Mouse (Mus musculus) erythroblast, embryonic 14.5 days (primary cell): ENCODE data around the gene Asb15. TPM values are rescaled to one million over a fixed set of nuclear protein-coding genes. Genes with fewer than 3 reads are reported as not detected.

ENCODE experiments used
- H3K27me3 ChIP-seq: 2 replicates; pipeline ENCODE4 v1.6.1; 2012; ENCODE audit warnings: inconsistent platforms; ENCODE audit not compliant: control insufficient read depth
- H3K36me3 ChIP-seq: 2 replicates; pipeline ENCODE4 v1.6.1; 2012; ENCODE audit warnings: mild to moderate bottlenecking, inconsistent platforms; ENCODE audit not compliant: control insufficient read depth
- H3K4me1 ChIP-seq: 2 replicates; pipeline ENCODE4 v1.6.1; 2012; ENCODE audit warnings: inconsistent platforms; ENCODE audit not compliant: control insufficient read depth
- H3K4me3 ChIP-seq: replicated peaks from 2 replicates; pipeline ENCODE3; 2012; ENCODE audit warnings: moderate library complexity, mild to moderate bottlenecking, inconsistent platforms
- H3K9me3 ChIP-seq: 2 replicates; pipeline ENCODE4 v1.6.1; 2012; ENCODE audit warnings: low read length, inconsistent platforms, mixed read lengths; ENCODE audit not compliant: control insufficient read depth
- GATA1 ChIP-seq: IDR thresholded peaks from 2 replicates; pipeline ENCODE4 v1.6.1; 2012; ENCODE audit warnings: low read length, inconsistent platforms, mixed read lengths
- TAL1 ChIP-seq: IDR thresholded peaks from 3 replicates; pipeline ENCODE4 v1.6.1; 2012; ENCODE audit warnings: low read length, inconsistent platforms, mixed read lengths
- polyA plus RNA-seq: library from polyadenylated mRNA; stranded (reverse); fragments of >175 nt; gene quantifications from 2 replicates; pipeline ENCODE4 v1.2.3, GENCODE M21; 2012

The Asb15 gene
- polyA plus RNA-seq, 1 experiment = not detected

- no peaks in the 10 kb centered on the region for H3K36me3 ChIP-seq
- H3K9me3 ChIP-seq = no peaks in the 10 kb centered on the region
- H3K27me3 ChIP-seq = no peaks in the 10 kb centered on the region
- no peak overlapping the region for H3K4me3 ChIP-seq
- no peaks in the 10 kb centered on the region for H3K4me1 ChIP-seq
- TF ChIP-seq TAL1 (no peak), GATA1 (no peak)
These were observed 55.5 kb downstream of the Asb15 start for GRCm38 (mm10) chr6:24583456-24583855.

GRCm38 (mm10) chr6:24585431-24586310, 57.7 kb downstream of the Asb15 start:
- TF ChIP-seq TAL1 = no peak
- TF ChIP-seq GATA1 = no peak
- no peaks in the 10 kb centered on the region for H3K36me3 ChIP-seq
- H3K4me3 ChIP-seq = no peak overlapping the region
- no peaks in the 10 kb centered on the region for H3K4me1 ChIP-seq
- no peaks in the 10 kb centered on the region for H3K9me3 ChIP-seq
- no peaks in the 10 kb centered on the region for H3K27me3 ChIP-seq

DNA sequence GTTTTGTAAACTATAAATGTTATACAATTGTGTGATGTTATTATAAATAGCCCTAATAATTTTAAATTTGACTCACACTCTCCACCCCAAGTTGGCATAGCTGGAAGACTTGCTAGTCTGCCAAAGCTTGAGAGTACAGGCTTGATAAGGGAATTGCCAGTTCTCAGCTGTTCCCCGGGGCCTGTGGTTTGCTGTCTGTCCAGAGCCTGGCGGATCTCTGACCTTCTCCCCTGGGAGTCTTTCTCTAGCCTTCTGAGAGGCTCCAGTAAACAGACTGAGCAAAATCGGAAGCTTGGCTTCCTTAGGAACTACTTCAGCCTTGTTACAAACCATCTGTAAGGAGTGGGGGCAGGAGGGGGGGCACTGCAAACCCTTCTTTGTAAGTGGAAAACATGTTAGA, 58.9 kb downstream of the Asb15 start:
- no peaks in the 10 kb centered on the region for H3K27me3 ChIP-seq
- no peaks in the 10 kb centered on the region for H3K4me1 ChIP-seq
- no peak overlapping the region for H3K4me3 ChIP-seq
- no peaks in the 10 kb centered on the region for H3K36me3 ChIP-seq
- H3K9me3 ChIP-seq = no peaks in the 10 kb centered on the region
- TF ChIP-seq GATA1 (no peak), TAL1 (no peak)

DNA sequence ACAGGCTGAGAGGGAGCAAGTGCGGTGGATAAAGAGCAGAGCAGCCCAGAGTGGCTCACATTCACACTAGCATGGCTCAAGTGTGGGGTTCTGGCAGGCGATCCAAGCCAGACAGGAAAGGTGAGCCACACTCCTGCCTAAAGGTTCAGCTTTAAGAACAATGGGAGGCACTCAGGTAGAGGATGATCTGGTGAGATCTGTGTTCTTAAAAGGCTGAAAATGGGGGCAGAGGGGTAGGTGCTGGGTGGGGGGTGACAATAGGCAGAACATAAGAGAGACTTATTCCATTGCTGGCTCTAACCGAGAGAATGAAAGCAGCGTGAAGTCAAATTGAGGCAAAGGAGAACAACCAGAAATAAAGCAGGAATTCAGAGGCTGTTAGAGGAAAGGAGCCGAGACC, 62.3 kb downstream of the Asb15 start:
- H3K27me3 ChIP-seq = no peaks in the 10 kb centered on the region
- H3K36me3 ChIP-seq = no peaks in the 10 kb centered on the region
- no peaks in the 10 kb centered on the region for H3K4me1 ChIP-seq
- TF ChIP-seq GATA1 = no peak
- no peak for TF ChIP-seq TAL1
- H3K4me3 ChIP-seq = no peak overlapping the region
- H3K9me3 ChIP-seq = no peaks in the 10 kb centered on the region

GRCm38 (mm10) chr6:24591525-24592218, 63.7 kb downstream of the Asb15 start:
- Histone ChIP-seq H3K27me3 (no peaks in the 10 kb centered on the region), H3K4me1 (no peaks in the 10 kb centered on the region), H3K9me3 (no peaks in the 10 kb centered on the region), H3K36me3 (no peaks in the 10 kb centered on the region), H3K4me3 (no peak overlapping the region)
- no peak for TF ChIP-seq GATA1
- no peak for TF ChIP-seq TAL1

DNA sequence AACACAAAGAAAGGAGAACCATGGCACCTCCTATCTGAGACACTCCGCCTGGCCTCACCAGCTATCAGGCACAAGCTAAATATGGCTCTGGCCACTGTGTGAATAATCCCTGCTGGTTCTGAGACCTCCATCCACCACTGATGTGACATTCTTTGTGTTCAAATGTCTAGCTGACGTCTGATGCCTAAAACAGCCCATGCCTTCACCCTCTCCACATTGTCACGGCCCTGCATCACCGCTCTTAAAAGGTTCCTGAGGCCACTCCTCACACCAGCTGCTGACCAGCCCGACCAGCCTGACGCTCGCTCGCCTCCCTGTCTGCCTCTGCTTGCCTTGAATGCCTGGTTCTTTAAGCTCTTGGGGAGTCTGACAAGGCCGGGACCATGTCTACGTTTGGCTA, 69.6 kb downstream of the Asb15 start, which contains the start of gene Lmod2:
TSS of gene Lmod2 (plus strand) at position 263 of the 400 bp plus-strand sequence.
- no peaks in the 10 kb centered on the region for H3K9me3 ChIP-seq
- H3K27me3 ChIP-seq = no peaks in the 10 kb centered on the region
- TF ChIP-seq GATA1 = no peak

GRCm38 (mm10) chr6:24599179-24599578, 71.2 kb downstream of the Asb15 start:
- no peaks in the 10 kb centered on the region for H3K36me3 ChIP-seq

More for the DNA sequence above, 69.6 kb downstream of the Asb15 start, which contains the start of gene Lmod2:
- H3K4me3 ChIP-seq = no peak within 1 kb of the TSS
- H3K4me1 ChIP-seq = no peaks in the 10 kb centered on the region
- H3K36me3 ChIP-seq = no peaks in the 10 kb centered on the region

DNA sequence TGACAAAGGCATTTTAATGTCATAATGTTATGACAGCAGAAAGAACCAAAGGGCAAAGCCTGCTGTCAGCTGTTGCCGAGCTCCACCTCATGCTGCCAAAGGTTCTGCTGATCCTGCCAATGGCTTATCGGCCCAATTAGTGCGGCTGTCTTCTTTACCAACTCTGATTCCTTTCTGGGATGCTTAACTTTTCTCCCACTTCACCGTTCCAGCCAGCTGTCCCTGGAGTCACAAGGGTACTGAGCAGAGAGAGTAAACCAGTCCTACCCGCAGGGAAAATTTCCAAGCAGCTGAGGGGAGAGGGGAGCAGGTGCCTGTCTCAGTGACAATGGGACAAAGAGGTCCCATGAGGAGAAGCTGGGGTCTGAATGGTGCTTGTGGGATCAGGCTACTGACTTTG, 71.7 kb downstream of the Asb15 start:
- Histone ChIP-seq H3K4me3 (no peak overlapping the region), H3K9me3 (no peaks in the 10 kb centered on the region), H3K4me1 (no peaks in the 10 kb centered on the region), H3K36me3 (no peaks in the 10 kb centered on the region), H3K27me3 (no peaks in the 10 kb centered on the region)
- TF ChIP-seq GATA1 (no peak), TAL1 (no peak)

More at GRCm38 (mm10) chr6:24599179-24599578, 71.2 kb downstream of the Asb15 start:
- no peak for TF ChIP-seq GATA1
- H3K9me3 ChIP-seq = no peaks in the 10 kb centered on the region
- H3K4me1 ChIP-seq = no peaks in the 10 kb centered on the region
- H3K4me3 ChIP-seq = no peak overlapping the region
- H3K27me3 ChIP-seq = no peaks in the 10 kb centered on the region

GRCm38 (mm10) chr6:24600134-24600533, 72.2 kb downstream of the Asb15 start:
- Histone ChIP-seq H3K9me3 (no peaks in the 10 kb centered on the region), H3K36me3 (no peaks in the 10 kb centered on the region), H3K4me3 (no peak overlapping the region), H3K4me1 (no peaks in the 10 kb centered on the region), H3K27me3 (no peaks in the 10 kb centered on the region)
- TF ChIP-seq TAL1 (no peak), GATA1 (no peak)
